Mouse (Mus musculus) forebrain, embryonic 14.5 days (tissue): ENCODE measurements around the gene Dok3. TPM values are rescaled to one million over a fixed set of nuclear protein-coding genes. Genes with fewer than 3 reads are reported as not detected.
"Not testable (repeated sequence)": the region's sequence is repeated elsewhere in the genome, so short reads cannot be mapped to it uniquely, and the experiment has no call there.

ENCODE experiments used
- ATAC-seq: fragments of 200-750 bp; cut with Nextera tagmentation; 2 replicates; pipeline ENCODE4 v1.8.0; 2017; ENCODE audit warnings: mild to moderate bottlenecking, moderate library complexity
- DNase-seq: peaks from one replicate; pipeline ENCODE4 v3.0.0-alpha.2; 2015; ENCODE audit warnings: low spot score
- H3K27ac ChIP-seq: fragments of 300-500 bp; sonication (generic); 2 replicates; pipeline ENCODE4 v1.5.1; 2014; ENCODE audit warnings: low read depth, mild to moderate bottlenecking, control low read depth, low read length, moderate library complexity
- H3K27me3 ChIP-seq: fragments of 300-500 bp; sonication (generic); replicated peaks from 2 replicates; pipeline ENCODE4 v1.6.1; 2014; ENCODE audit warnings: low read length, control low read depth, mixed read lengths; ENCODE audit not compliant: control insufficient read depth, insufficient read depth
- H3K36me3 ChIP-seq: fragments of 300-500 bp; sonication (generic); 2 replicates; pipeline ENCODE4 v1.6.1; 2014; ENCODE audit warnings: low read length, control low read depth; ENCODE audit not compliant: control insufficient read depth, insufficient read depth
- H3K4me1 ChIP-seq: fragments of 300-500 bp; sonication (generic); 2 replicates; pipeline ENCODE4 v1.6.1; 2014; ENCODE audit warnings: antibody characterized with exemption, low read length, control low read depth; ENCODE audit not compliant: control insufficient read depth, insufficient read depth
- H3K4me2 ChIP-seq: fragments of 300-500 bp; sonication (generic); 2 replicates; pipeline ENCODE4 v1.6.1; 2014; ENCODE audit warnings: mild to moderate bottlenecking, control low read depth, low read length
- H3K4me3 ChIP-seq: fragments of 300-500 bp; sonication (generic); 2 replicates; pipeline ENCODE4 v1.5.1; 2014; ENCODE audit warnings: low read depth, low read length, control low read depth
- H3K9ac ChIP-seq: fragments of 300-500 bp; sonication (generic); 2 replicates; pipeline ENCODE4 v1.6.1; 2014; ENCODE audit warnings: mild to moderate bottlenecking, low read length, control low read depth, moderate library complexity
- H3K9me3 ChIP-seq: fragments of 300-500 bp; sonication (generic); replicated peaks from 2 replicates; pipeline ENCODE4 v1.6.1; 2016; ENCODE audit warnings: low read length, control low read depth, mixed read lengths; ENCODE audit not compliant: control insufficient read depth
- WGBS: fragments of 180-500 bp; shearing (Covaris S2); extraction: QIAGEN DNeasy Blood & Tissue Kit; methylation state at CpG from one replicate; pipeline ENCODE4 v1.1.7; 2014; 5-methylcytosine and 5-hydroxymethylcytosine counted together
- polyA plus RNA-seq: library from polyadenylated mRNA; unstranded; fragments of >200 nt; fragmentation: Nextera tagmentation; extraction: Ambion mirVana; gene quantifications from 2 replicates; pipeline ENCODE4 v1.2.1, GENCODE M21; 2014

Gene Dok3
- polyA plus RNA-seq = 1.4 and 2.9 TPM in 2 replicates

- Histone ChIP-seq H3K27ac (no peak within 1 kb of the TSS), H3K9ac (no peak within 1 kb of the TSS), H3K36me3 (peaks cover 50% of the 10 kb centered on the region), H3K4me3 (no peak within 1 kb of the TSS), H3K9me3 (no peaks in the 10 kb centered on the region), H3K27me3 (no peaks in the 10 kb centered on the region), H3K4me2 (no peak within 1 kb of the TSS), H3K4me1 (no peaks in the 10 kb centered on the region)
- no peak for DNase-seq
- ATAC-seq = no peak
- WGBS = 85% methylated on average over 8 of the region's 8 CpGs
Measured at GRCm38 (mm10) chr13:55529198-55529915, at the start of gene Dok3. Dok3 (minus strand) TSS chr13:55529296.

GRCm38 (mm10) chr13:55578086-55578485, 49.0 kb upstream of the Dok3 start:
- 80% methylated on average over 4 of the region's 4 CpGs for WGBS
- DNase-seq = no peak
- no peak overlapping the region for H3K4me3 ChIP-seq
- ATAC-seq = no peak
- H3K36me3 ChIP-seq = no peaks in the 10 kb centered on the region
- no peaks in the 10 kb centered on the region for H3K4me1 ChIP-seq
- H3K9ac ChIP-seq = no peak overlapping the region
- H3K4me2 ChIP-seq = no peak overlapping the region
- no peaks in the 10 kb centered on the region for H3K27me3 ChIP-seq
- H3K27ac ChIP-seq = no peak overlapping the region
- H3K9me3 ChIP-seq = no peaks in the 10 kb centered on the region

- not testable (repeated sequence) for H3K9me3 ChIP-seq, H3K36me3 ChIP-seq, H3K4me3 ChIP-seq, H3K4me1 ChIP-seq, H3K9ac ChIP-seq, H3K4me2 ChIP-seq, H3K27me3 ChIP-seq, H3K27ac ChIP-seq, ATAC-seq, DNase-seq
- WGBS = 91% methylated on average over 7 of the region's 7 CpGs
Measured at GRCm38 (mm10) chr13:55576872-55577271, 47.8 kb upstream of the Dok3 start.

GRCm38 (mm10) chr13:55575932-55576331, 46.8 kb upstream of the Dok3 start:
- H3K4me3 ChIP-seq = no peak overlapping the region
- H3K4me1 ChIP-seq = no peaks in the 10 kb centered on the region
- ATAC-seq (no peak), DNase-seq (no peak)
- no peaks in the 10 kb centered on the region for H3K27me3 ChIP-seq
- H3K27ac ChIP-seq = no peak overlapping the region
- H3K9me3 ChIP-seq = no peaks in the 10 kb centered on the region
- no peak overlapping the region for H3K9ac ChIP-seq
- no peak overlapping the region for H3K4me2 ChIP-seq
- WGBS = 67% methylated on average over 5 of the region's 5 CpGs
- H3K36me3 ChIP-seq = no peaks in the 10 kb centered on the region

- Histone ChIP-seq H3K9ac (no peak overlapping the region), H3K27me3 (no peaks in the 10 kb centered on the region), H3K36me3 (no peaks in the 10 kb centered on the region), H3K9me3 (no peaks in the 10 kb centered on the region), H3K4me3 (no peak overlapping the region), H3K4me1 (peaks cover 6% of the 10 kb centered on the region), H3K27ac (no peak overlapping the region), H3K4me2 (no peak overlapping the region)
- ATAC-seq (no peak), DNase-seq (peak; percentile 16)
- WGBS = 76% methylated on average over 5 of the region's 5 CpGs
Measured at GRCm38 (mm10) chr13:55574321-55574720, 45.2 kb upstream of the Dok3 start.

- WGBS = 96% methylated on average over 2 of the region's 2 CpGs
Measured at GRCm38 (mm10) chr13:55573432-55573831, 44.3 kb upstream of the Dok3 start, which contains the start of gene Tmed9. Tmed9 (plus strand) TSS chr13:55573732.

GRCm38 (mm10) chr13:55571977-55572376, 42.9 kb upstream of the Dok3 start:
- Histone ChIP-seq H3K9ac (no peak overlapping the region), H3K27me3 (no peaks in the 10 kb centered on the region), H3K4me1 (peaks cover 10% of the 10 kb centered on the region), H3K27ac (no peak overlapping the region), H3K36me3 (peaks cover 13% of the 10 kb centered on the region), H3K9me3 (no peaks in the 10 kb centered on the region), H3K4me2 (peak overlapping the region; percentile 98; the same call in 1 of the 2 replicates), H3K4me3 (no peak overlapping the region)
- WGBS = 78% methylated on average over 2 of the region's 2 CpGs
- DNase-seq (no peak), ATAC-seq (no peak)

More at GRCm38 (mm10) chr13:55573432-55573831, 44.3 kb upstream of the Dok3 start, which contains the start of gene Tmed9:
- H3K9ac ChIP-seq = no peak within 1 kb of the TSS
- H3K27me3 ChIP-seq = no peaks in the 10 kb centered on the region
- no peaks in the 10 kb centered on the region for H3K9me3 ChIP-seq
- no peak for DNase-seq
- H3K4me1 ChIP-seq = peaks cover 10% of the 10 kb centered on the region
- no peak within 1 kb of the TSS for H3K27ac ChIP-seq
- H3K4me2 ChIP-seq = no peak within 1 kb of the TSS
- H3K36me3 ChIP-seq = peaks cover 1% of the 10 kb centered on the region; the same call in 1 of the 2 replicates
- H3K4me3 ChIP-seq = no peak within 1 kb of the TSS
- ATAC-seq = no peak

- Histone ChIP-seq H3K36me3 (peaks cover 15% of the 10 kb centered on the region), H3K4me3 (peak within 1 kb of the TSS; percentile 97), H3K27me3 (no peaks in the 10 kb centered on the region), H3K4me1 (peaks cover 10% of the 10 kb centered on the region), H3K4me2 (peak within 1 kb of the TSS; percentile 98), H3K9ac (peak within 1 kb of the TSS; percentile 97), H3K27ac (peak within 1 kb of the TSS; percentile 94), H3K9me3 (no peaks in the 10 kb centered on the region)
- peak; percentile 93 for ATAC-seq
- peak; percentile 94 for DNase-seq
- WGBS = 1% methylated on average over 43 of the region's 47 CpGs
Measured at GRCm38 (mm10) chr13:55571027-55571751, 42.1 kb upstream of the Dok3 start, which contains the start of gene Fam193b. Fam193b (minus strand) TSS chr13:55571120.
